Mouse (Mus musculus) CH12.LX (cell line): Measurements from ENCODE around the gene Ncf4.

ENCODE experiments used
- CHD1 ChIP-seq: IDR thresholded peaks from 2 replicates; pipeline ENCODE4 v1.6.1; 2012; ENCODE audit warnings: low read depth, low read length, improper control_type of control experiment, inconsistent platforms
- CTCF ChIP-seq, 2 experiments: IDR thresholded peaks in 1 of 2; conservative IDR thresholded peaks in 1 of 2; 2 replicates each; pipeline ENCODE4 v1.5.1; 2011 to 2012; ENCODE audit warnings: low read depth in 2 of 2, low read length in 2 of 2, improper control_type of control experiment in 1 of 2, inconsistent platforms in 1 of 2, mild to moderate bottlenecking in 1 of 2, moderate library complexity in 1 of 2
- GABPA ChIP-seq: IDR thresholded peaks from 2 replicates; pipeline ENCODE4 v1.6.1; 2012; ENCODE audit warnings: low read depth, low read length, improper control_type of control experiment, inconsistent platforms; ENCODE audit not compliant: insufficient replicate concordance
- MAFK ChIP-seq: IDR thresholded peaks from 2 replicates; pipeline ENCODE4 v1.6.1; 2011; ENCODE audit warnings: low read length, improper control_type of control experiment; ENCODE audit not compliant: insufficient replicate concordance
- MAX ChIP-seq: IDR thresholded peaks from 2 replicates; pipeline ENCODE4 v1.6.1; 2011; ENCODE audit warnings: low read length, improper control_type of control experiment
- POLR2A ChIP-seq: IDR thresholded peaks from 2 replicates; pipeline ENCODE4 v1.6.1; 2011; ENCODE audit warnings: low read depth, mild to moderate bottlenecking, improper control_type of control experiment, low read length
- USF1 ChIP-seq: IDR thresholded peaks from 2 replicates; pipeline ENCODE4 v1.6.1; 2014; ENCODE audit warnings: low read depth, mild to moderate bottlenecking, inconsistent platforms, low read length, improper control_type of control experiment
- USF2 ChIP-seq: conservative IDR thresholded peaks from 2 replicates; pipeline ENCODE4 v1.6.1; 2011; ENCODE audit warnings: low read depth, low read length, improper control_type of control experiment

GRCm38 (mm10) chr15:78241335-78241734, 3.3 kb upstream of the Ncf4 start:
- no peak for TF ChIP-seq MAX
- no peak for TF ChIP-seq CHD1
- no peak for TF ChIP-seq CTCF (conservative IDR thresholded peaks at IDR 0.05 in 1 of 2, IDR thresholded peaks at IDR 0.05 in 1 of 2; ENCODE audit: low read depth in 2 of 2, low read length in 2 of 2)
- no peak for TF ChIP-seq GABPA
- no peak for TF ChIP-seq USF2
- TF ChIP-seq MAFK, result no peak
- TF ChIP-seq USF1, result no peak
- 0 out of 2 replicates have a peak, but pooled peaks have one; percentile 3 for TF ChIP-seq POLR2A
